Mouse (Mus musculus) stomach, postnatal 0 days (tissue): ENCODE data around the gene Otop2.

Source experiments
- CTCF ChIP-seq: IDR thresholded peaks from 2 replicates; pipeline ENCODE4 v1.5.1; 2016; ENCODE audit warnings: antibody characterized with exemption, low read depth, mild to moderate bottlenecking, moderate library complexity
- EP300 ChIP-seq: optimal IDR thresholded peaks from 2 replicates; pipeline ENCODE3; 2016; ENCODE audit warnings: antibody characterized with exemption

DNA sequence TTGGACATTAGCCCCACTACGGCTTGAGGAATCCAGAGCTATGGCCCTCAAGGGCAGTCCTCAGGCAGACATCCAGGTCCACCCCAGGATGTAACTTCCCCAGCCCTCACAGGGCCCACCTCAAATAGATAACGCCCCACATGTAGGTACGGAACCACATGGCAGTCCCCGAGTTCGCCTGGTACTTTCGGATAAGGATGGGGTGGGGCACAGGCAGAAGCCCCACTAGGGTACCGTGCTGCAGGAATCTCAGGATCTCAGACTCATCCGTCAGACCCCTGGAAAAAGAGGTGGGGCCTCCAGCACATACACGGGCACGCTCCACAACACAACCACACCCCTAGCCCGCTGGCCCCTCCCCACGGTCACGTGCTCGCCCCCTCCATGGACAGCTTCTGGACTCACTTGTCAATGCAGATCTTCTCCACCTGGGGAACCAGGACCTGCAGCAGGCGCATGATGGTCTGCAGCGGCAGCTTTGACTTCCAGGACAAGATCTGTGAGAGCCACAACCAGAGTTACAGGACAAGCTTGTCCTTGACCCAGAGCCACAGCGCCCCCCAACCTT, 41.8 kb downstream of the Otop2 start:
- TF ChIP-seq EP300 (no peak), CTCF (no peak)
